Mouse (Mus musculus) bone marrow, adult 2 months (tissue): Measurements from ENCODE around the gene Rps21.

Source experiments
- CTCF ChIP-seq: fragments of 200-500 bp; IDR thresholded peaks from 2 replicates; pipeline ENCODE4 v1.5.1; 2011; ENCODE audit warnings: low read length, control low read depth; ENCODE audit not compliant: control insufficient read depth, insufficient read depth
- POLR2A ChIP-seq: fragments of 200-500 bp; IDR thresholded peaks from 2 replicates; pipeline ENCODE4 v1.6.1; 2011; ENCODE audit warnings: low read depth, mild to moderate bottlenecking, control low read depth, low read length, borderline replicate concordance; ENCODE audit not compliant: control insufficient read depth

DNA sequence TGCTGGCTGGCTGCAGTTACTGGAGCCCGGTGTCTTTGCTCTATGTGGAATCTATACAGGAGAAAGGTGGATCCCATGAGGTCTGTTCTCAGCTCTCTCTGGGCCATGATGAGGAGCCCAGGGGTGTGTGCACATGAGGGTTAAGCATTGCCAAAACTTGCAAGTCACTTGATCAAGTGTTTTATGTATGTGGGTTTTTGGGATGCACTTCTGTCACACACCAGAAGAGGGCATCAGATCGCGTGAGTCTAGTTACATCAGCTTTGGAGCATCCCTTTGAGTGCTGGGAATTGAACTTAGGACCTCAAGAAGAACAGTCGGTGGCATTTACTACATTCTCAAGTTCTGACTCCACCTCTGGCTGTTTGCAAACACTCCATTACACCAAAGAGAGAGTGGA lies 47.4 kb downstream of the Rps21 start:
- TF ChIP-seq CTCF = no peak
- TF ChIP-seq POLR2A = no peak
